Mouse (Mus musculus) common myeloid progenitor, adult 5-6 weeks (primary cell): ENCODE results near the gene Eif3d. TPM values are rescaled to one million over a fixed set of nuclear protein-coding genes. Genes with fewer than 3 reads are reported as not detected.
A peak's percentile ranks its signal among the peaks of the same experiment; 100 is the strongest.

Source experiments
- ATAC-seq: replicated peaks from 2 replicates; pipeline ENCODE4 v1.8.0; 2016; ENCODE audit warnings: low read depth, mild to moderate bottlenecking, moderate TSS enrichment, inconsistent platforms; ENCODE audit not compliant: poor library complexity, severe bottlenecking
- total RNA-seq: library from RNA; stranded (forward); fragments of 200-1000, 187-1606 nt; gene quantifications from 2 replicates; pipeline ENCODE4 v1.2.3, GENCODE M21; 2017

The Eif3d gene
- total RNA-seq, 1 experiment from 2014 or later = 294 TPM

DNA sequence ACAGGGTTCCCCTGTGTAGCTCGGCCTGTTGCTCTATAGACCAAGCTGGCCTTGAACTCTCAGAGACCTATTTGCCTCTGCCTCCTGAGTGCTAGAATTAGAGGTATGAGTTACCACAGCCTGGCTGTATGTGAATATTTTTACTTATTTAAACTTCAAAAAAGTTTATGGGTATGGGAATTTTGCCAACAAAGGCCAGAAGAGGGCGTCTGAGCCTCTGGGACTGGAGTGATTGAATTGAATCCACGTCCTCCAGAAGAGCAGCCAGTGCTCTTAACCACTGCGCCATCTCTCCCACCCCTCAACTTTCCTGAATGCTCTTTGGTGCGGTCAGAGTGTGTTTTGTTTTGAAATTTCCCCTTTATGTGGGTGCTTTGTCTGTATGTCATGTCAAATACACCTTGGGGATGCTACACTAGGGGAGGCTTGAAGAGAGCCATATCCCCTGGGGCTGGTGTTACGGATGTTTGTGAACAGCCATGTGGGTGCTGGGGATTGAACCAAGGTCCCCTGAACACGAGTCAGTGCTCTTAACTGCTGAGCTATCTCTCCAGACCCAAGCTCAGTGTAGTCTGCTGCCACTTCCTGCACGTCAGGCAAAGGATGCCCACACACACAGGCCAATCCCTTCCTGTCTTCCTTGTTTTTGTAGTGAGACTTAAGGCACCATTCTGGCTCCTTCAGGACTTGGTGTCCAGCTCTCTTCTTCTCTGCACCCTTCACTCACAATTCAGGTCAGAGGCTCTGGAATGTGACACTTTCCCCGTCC, 47.2 kb downstream of the Eif3d start:
- no peak for ATAC-seq

DNA sequence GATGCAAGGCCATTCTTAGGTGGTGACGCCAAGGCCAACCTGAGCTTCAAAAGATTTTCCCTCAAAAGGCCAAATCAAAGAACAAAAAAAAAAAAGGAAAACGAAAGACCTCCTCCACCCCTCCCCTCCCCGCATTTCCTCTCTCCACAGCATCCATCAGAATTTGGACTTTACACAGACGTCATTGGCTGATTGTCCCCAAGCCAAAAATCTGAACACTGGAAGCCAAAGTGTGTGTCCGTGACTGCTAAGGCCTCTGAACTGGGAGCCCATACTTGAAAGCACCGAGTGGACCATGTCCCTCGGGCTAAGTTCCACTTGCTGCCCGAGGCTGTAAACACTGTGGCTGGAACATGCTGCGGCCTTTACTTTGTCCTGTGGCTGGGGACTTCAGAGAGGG, 47.9 kb downstream of the Eif3d start:
- ATAC-seq = no peak

DNA sequence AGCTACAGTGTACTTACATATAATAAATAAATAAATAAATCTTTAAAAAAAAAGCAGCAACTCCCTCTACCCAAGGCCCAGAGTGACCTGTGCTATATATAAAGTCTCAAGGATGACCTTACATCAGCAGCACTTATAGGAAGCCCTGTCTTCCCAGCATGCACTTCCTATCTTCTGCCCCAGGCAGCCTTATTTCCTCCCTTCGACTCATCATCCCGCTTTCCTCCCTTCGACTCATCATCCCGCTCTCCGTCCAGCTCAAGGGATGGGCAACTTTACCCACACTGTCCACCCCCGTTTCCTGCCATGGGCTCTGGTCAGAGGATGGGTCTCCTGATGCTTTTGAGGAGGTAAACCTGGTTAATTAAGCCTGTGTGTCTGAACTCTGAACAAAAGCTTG, 49.0 kb downstream of the Eif3d start:
- ATAC-seq = no peak

DNA sequence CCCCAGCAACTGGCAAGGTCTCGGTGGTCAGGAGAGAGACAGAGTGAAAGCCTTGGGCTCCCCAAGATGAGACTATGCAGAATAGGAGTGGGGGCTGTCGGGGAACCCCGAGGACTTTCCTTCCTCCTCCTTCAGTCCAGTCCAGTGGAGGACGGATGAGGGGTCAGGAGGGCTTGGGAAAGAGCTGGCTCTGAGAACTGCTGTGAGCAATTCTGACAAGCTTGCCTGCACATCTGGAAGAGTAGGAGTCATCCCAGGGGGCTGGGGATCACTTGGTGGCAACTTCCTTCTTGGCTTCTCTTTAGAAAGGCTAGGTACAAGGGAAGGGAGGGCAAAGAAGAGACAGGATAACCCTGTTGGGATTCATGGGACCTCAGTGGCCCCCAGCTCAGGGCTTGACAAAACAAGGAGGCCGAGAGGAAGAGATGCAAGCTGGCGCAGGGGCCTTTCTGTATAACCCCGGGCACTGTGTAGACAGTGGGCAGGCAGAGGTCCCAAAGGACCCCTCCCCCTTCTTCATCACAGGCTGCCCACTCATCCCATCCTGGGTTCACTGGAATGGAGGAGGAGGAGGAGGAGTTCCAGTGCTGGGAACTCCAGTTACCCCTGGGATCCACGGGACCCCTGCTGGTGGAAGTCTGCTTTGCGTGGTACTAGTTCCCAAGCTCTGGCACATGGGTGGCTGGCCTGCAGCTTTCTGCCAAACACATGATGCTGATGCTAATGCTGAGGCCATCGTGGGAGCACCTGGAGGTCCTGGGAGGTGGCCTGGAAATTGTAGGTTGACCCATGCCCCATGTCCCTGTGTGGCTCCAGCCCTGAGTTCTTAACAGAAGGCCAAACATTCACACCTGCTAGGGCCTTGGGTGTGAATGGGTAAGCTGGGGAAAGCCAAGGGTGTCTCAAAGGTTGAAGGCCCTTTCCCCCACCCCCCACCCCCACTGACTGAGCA, 49.8 kb downstream of the Eif3d start:
- 0 out of 2 replicates have a peak, but pooled peaks have one; percentile 27 for ATAC-seq

DNA sequence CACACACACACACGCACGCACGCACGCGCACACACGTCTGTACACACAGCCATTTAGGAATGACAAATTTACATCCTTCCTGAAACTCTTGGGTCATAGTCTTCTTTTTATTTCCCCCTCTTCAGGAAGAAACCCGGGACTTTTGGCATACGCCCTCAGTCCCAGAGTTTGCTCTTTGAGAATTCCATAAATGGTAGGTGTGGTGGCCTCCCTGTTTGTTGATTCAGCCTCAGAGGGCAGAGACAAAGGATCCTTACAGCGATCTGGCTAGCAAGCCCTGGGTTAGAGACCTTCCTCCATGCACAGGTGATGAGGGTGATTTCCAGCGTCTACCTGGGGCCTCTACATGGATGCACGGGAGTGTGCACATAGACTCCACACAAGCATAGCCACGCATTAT, 51.2 kb downstream of the Eif3d start:
- no peak for ATAC-seq

DNA sequence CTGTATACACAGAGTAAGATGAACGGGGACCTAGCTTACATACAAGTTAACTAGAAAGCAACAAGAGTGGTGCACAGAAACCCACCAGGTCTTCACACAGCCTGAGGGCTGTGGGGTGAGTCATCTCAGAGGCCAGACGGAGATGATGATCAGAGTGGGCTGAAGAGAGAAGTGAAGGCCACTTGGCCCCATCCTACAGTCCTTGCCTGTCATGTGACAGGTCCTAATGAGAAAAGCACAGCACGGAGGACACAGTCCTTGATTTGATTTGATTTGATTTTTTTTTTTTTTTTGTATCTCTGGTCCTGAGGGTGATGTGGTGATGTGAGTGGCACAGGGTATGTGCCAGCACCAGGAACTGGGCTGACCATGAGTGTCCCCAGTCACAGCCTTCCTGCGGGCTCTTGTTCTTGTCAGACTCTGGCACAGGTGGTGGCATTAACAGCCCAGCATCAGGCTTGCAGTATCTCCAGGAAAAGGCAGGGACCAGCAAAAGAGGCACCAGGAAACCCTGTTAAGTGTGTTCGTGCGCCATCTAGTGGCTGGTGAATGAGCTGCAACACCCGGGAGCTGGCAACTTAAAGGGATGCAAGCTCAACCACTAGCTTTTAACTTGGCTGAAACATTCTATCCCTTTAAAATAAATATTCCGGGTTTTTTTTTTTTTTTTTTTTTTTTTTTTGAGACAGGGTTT, 53.6 kb downstream of the Eif3d start:
- ATAC-seq = peak; percentile 77

DNA sequence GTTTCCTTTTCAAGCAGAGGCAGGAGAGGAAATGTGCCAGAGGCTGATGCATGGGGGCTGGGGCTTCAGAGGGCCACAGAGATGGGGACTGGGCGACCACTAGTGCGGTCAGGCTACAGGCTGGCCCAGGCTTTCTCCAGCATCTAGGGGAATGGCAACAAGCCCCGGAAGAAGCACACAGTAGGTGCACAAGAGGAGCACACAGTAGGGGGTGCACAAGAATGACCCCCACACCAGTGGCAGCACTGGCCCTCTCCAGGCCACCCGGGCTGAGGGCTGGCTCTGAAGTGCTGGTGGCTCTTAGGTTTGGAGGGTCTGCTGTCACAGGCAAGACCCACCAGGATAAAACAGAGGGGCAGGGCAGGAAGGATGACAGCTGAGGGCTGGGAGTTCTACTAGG, 55.3 kb downstream of the Eif3d start:
- no peak for ATAC-seq

DNA sequence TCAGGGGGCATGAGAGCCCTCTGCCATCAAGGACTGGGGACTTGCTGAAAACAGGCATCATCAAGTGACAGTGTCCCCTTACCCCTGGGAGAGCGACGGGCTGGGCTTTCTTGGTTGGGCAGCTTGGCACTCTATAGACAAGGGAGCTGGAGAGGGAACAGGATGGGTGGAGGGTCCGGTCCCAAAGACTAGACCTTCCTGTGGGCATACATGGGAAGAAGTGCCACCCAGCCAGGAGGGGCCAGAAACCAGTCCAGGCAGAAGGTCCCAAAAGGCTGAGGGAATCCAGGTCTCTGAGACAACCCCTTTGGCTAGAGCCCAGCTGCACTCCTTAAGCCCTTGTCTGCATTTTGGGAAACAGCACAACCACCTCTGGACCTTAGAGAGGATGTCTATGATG, 56.1 kb downstream of the Eif3d start:
- ATAC-seq = no peak

DNA sequence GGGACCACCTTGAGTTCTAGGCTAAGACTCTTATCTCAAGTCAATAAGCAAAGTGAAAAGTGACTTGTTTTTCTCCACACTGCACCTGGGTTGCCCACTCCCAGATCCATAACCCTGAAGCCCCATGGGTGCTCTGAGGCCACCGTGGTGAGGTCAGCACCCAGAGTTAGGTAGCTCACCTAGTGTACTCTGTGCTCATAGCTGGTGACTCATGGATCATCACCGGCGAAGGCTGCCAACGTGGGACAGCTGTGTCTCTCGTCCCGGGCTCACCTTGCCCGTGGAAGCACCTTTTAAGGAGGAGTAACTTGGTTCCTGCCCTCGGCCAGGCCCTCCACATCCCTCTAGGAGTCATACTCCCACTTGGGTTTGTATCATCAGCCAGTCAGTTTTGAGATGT, 57.6 kb downstream of the Eif3d start:
- no peak for ATAC-seq

DNA sequence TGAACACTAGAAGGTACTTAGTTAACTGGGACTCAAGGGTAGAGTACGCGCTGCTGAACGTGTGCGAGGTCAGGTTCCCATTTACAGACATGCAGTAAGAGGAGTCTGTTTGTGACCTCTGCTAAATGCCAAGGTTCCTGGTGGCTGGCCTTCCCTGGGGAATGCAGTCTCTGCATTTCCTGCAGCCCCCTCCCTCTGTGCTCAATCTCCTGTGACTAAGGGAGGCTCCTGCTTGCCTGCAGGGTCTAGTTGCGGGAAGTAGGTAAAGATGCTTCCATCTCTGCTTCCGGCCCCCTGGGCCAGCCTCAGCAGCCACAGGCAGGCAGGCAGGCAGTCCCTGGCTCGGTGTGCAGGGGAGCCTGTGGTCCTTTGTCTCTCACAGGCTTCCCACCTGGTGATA, 58.0 kb downstream of the Eif3d start:
- ATAC-seq = no peak

DNA sequence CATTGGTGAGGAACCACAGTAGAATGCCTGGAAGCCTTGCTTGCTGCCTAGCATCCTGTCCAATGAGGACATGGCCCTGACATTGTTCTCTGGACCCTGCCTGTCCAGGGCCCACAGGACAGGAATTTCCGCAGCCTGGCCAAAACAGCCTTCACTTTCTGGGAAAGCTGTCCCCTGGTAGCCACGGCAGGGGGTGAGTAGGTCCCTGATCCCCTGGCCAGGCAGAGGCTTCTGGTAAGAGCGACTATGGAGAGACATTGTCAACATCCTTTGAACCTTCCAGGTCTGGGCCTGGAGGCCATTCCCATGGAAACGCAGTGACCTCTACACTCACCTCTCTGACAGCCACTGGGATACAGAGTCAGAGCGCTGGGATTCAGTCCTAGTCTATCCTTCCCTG, 58.6 kb downstream of the Eif3d start:
- no peak for ATAC-seq

DNA sequence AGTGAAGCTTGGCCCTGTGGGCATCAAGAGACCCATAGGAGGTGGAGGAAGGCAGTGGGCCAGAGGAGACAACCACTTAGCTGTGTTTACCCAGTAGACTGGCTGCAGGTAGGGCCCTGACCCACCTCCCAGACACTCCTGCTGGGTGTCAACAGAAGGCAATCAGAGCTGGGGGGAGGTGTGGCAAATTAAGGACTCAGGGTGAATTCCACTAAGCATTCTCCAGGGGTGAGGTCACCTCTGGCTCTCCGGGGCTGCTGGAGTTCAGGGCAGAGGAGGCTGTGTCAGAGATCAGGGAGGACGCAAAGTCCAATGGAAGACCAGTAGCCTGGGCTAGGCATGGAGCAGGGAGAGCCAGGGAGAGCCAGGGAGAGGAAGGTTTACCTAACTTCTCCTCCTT, 59.5 kb downstream of the Eif3d start:
- ATAC-seq = no peak

Other genes with a start within 250 kb of the Eif3d start
- gene Apol9b, start 241.8 kb downstream of the Eif3d start, total RNA-seq = 0.23 TPM in 1 of 2 replicates, not detected in the other
- 0.27 and 2.6 TPM in 2 replicates for gene Apol8, start 213.8 kb downstream of the Eif3d start, total RNA-seq
- 362 and 430 TPM in 2 replicates for gene Myh9, start 128.6 kb downstream of the Eif3d start, total RNA-seq
- gene Txn2, start 41.8 kb downstream of the Eif3d start, total RNA-seq = 47.2 and 65.4 TPM in 2 replicates
- gene Foxred2, start 14.1 kb downstream of the Eif3d start, total RNA-seq = 21.6 TPM in 2 replicates
- not detected in 2 replicates for gene Cacng2, start 149.2 kb upstream of the Eif3d start, total RNA-seq
- 14.3 and 18.2 TPM in 2 replicates for gene Ift27, start 203.3 kb upstream of the Eif3d start, total RNA-seq
- not detected in 2 replicates for gene Pvalb, start 235.6 kb upstream of the Eif3d start, total RNA-seq